Mouse (Mus musculus): ENCODE data around the gene 1700016C15Rik.
A peak's percentile ranks its signal among the peaks of the same experiment; 100 is the strongest.

The 1700016C15Rik gene

GRCm38 (mm10) chr1:177717057-177717835, 12.4 kb upstream of the 1700016C15Rik start:
- DNase-seq (ENCODE audit: low spot score): no peak

DNA sequence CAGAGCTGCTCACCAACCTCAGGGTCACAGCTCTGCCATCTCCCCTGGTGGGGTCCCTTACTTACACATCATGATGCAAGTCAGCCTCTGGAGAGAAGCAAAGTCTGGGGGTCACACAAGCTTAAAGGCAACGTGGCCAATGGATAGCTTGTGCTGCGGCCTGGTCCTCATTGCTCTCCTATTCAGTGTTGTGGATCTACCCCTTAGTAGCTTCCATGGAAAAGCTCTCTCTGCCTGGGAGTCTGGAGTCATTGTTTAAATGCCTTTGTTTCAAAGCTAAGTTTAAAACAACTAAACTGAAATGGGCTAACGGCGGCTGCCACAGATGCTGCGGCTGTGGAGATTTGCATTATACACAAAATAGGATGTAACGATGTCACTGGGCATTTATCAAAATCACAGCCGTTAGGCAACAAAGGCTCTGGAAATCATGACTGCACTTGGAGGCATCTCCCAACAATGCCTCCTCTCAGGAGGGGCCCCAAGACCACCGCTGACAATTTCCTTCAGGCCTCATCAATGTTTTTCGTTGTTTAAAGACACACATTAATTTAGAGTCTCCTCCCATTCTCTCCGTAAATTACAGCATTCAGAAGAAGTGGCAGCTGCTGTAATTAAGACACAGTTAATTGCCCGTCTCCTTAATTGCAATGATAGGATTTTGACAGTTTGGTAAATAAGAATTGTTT, 11.1 kb upstream of the 1700016C15Rik start:
- DNase-seq (ENCODE audit: low spot score): no peak

DNA sequence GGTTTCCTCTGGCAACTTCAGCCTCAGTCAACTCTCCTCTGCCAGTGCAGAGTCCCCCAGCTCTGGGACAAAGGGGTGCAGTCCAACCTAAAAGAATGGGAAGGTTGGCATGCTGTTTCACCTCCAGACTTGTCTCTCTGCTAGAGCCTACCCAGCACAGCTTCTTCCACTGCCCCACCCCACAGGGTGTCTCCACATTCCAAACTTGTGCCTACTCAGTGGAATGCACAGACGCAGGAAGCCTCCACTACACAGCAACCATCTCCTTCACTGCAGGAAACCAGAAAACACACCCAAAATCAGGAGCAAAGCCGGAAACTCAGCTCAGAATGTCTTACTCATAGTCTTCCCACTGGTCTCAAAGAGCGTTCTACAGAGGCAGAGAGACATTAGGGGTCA, 10.6 kb upstream of the 1700016C15Rik start:
- no peak for DNase-seq (ENCODE audit: low spot score)

DNA sequence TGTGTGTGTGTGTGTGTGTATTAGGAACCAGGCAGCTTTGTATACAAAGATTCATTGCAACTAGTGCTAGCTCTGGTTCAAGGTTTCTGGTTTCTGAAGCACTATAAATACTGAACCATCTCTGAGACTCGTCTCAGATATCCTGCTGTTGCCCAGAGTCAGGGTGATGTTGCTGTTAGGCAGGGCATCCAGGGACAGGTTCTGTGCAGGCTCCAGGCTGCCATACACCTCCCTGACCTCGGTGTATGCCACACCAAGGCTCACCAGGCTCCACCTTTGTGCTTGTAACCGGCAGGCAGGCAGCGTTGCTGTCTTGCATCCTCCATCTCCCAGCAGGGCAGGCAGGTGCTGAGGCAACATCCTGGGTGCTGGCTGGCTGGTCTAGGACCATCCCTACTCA, 5.8 kb upstream of the 1700016C15Rik start:
- DNase-seq (ENCODE audit: low spot score): no peak

DNA sequence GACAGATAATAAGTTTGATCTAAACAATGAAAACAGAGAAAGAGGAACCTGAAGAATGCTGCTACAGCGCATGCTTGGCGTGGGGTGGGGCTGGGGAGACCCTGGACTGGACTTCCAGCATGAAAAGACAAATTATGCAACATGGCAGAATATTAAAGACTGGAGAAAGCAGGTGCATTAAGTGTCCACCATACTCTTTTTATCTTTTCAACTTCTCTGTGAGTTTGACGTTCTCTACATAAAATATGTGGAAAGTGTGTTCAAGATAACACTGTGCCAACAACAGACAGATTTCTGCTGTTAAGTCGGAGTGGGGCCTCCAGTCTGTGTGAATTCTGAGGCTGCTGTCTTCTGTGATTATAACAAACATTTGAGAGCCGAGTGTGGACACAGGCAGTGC, 2.7 kb upstream of the 1700016C15Rik start:
- DNase-seq (ENCODE audit: low spot score): no peak

DNA sequence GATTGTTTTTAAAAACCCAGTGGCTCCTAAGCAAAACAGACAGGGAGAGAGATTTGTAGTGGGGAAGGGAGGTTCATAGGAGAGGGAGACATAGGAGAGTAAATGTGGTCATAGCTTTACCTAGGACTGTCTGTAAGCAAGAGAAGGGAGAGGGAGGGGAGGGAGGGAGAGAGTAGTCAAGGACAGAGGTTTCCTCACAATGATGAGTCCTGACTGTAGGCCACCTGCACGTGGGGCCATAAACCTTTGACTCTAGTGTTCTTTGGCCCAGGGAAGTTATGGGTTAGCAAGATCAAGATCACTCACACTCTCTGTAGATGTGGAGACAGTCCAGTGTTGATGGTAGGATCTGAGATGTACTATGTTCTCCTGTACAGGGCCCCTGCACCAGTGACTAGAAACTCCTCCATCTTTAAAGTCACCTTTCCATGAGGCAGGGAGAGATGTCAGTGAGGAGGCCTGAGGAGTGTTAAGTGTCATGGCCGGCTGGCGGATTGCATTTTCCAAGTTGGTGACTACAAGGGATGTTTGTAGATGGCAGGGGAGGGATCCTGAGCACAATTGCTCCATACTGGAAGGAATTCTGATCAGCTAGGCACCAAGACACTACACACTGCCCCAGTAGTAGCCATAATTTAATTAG, 1.6 kb upstream of the 1700016C15Rik start:
- no peak for DNase-seq (ENCODE audit: low spot score)

- DNase-seq (ENCODE audit: low spot score): no peak
These were observed 2.4 kb downstream of the 1700016C15Rik start for GRCm38 (mm10) chr1:177731973-177732372.

- DNase-seq (ENCODE audit: low spot score): no peak
These were observed 8.0 kb downstream of the 1700016C15Rik start for GRCm38 (mm10) chr1:177737505-177738105.

DNA sequence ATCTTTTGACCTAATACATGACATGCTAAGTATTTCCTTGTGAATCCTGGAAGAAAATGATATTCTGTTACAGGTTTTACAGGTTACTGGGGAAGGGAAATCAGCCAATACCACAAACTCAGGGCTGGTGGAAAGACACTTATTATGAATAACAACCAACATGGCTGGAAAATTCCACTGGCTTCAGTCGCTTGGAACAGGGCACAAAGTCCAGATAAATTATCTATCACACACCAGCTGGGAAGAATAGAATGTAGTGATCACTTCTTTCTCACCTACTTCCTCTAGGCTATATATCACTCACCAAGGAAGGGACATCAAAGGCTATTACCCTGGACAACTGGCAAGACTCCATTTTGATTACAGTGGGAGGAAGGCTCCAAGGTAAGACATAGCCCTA, 11.1 kb downstream of the 1700016C15Rik start:
- DNase-seq (ENCODE audit: low spot score): no peak

DNA sequence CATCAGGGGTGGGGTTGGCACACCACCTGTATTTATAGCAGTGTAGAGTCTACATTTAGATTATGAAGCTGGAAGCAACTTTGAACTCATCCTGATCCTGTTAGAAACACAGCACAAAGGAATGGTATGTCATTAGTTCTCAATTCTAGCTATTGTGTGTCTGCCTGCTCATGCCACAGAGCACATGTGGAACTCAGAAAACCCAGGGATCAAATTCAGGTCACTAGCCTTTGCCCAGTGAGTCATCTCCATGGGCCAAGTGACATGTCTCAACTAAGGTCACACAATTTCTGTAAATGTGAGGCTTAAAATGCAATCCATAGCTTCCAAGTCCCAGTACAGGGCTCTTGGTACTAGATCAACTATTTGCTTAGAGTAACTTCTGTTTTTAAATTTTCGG, 12.5 kb downstream of the 1700016C15Rik start:
- no peak for DNase-seq (ENCODE audit: low spot score)

DNA sequence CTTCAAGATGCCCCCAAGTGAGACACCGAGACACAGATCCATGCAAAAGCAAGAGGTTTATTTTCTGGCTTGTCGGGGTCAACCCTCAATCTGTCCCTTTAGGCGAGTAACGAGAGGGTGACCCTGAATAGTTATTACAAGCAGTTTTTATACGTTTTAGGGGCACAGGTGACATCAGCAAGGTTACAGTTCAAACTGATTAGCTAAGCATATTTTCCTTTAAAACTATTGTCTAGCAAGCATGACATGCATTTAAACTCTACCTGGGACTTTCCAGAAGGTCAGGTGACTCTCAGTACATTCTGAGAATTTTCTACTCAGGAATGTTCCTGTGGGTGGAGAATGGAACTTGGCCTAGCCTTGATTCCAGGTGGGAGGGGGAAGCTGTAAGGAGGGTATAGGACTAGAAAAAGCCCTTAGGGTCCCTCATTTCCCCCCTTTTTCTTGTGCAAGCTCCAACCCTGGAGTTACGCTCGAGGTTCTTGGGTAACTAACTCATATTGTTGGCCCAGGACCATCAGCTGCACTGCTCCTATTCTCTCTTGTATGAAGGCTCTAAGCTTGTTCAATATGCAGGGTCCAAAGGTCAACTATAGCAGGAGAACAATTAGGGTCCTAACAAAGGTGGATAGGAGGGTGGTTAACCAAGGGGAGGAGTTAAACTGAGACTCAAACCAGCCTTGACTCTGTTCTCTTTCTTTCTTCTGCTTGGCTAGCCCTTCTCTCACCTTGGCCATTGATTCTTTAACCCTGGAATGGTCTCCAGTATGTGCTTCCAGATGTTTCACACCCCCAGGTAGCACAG, 15.1 kb downstream of the 1700016C15Rik start:
- no peak for DNase-seq (ENCODE audit: low spot score)

DNA sequence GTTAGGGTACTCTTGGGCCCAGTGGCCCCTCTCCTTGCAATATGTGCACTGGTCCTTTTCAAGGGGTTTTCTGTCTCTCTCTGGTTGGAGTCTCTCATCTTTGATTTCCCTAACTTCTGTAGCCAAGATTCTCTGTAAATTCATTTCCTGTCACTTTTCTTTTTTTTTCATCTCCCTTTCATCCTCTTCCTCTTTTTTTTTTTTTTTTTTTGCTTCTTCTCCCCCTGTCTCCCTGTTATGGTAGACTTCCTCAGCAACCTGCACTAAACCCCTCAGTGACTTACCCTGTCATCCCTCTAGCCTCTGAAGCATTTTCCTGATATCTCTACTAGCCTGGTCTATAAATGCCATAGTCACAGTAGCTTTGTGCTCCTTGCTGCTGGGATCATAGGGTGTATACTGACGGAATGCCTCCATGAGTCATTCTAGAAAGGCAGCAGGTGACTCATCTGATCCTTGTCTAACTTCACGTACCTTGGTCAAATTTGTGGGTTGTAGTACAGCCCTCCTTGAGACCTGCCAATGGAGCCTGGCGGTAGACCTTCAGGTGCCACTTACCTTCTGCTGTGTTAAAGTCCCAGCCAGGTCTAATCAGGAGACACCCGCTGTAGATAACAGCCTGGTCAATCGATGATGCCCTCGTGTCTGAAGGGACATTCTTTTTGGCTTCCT, 18.4 kb downstream of the 1700016C15Rik start:
- no peak for DNase-seq (ENCODE audit: low spot score)

- no peak for DNase-seq (ENCODE audit: low spot score)
These were observed 23.9 kb downstream of the 1700016C15Rik start for GRCm38 (mm10) chr1:177753496-177753895.

DNA sequence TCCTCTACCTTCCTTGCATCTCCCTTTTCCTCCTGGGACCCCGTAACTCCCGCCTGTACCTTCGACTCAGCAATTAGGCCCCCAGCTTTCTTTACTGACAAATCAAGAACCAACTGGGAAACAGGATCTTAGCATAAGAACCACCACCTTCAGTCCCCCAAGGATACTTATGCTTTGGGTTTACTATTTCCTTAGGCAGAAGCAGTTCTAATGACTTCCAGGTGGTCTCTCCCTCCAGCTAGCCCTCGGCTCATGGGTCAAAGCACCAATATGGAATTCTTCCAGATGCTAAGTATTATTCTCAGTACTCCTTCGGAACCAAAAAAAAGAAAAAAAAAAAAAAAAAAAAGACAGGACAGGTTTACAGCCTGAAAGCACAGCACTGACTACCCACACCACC, 27.6 kb downstream of the 1700016C15Rik start:
- DNase-seq (ENCODE audit: low spot score): peak; percentile 33

GRCm38 (mm10) chr1:177768931-177769330, 39.3 kb downstream of the 1700016C15Rik start:
- DNase-seq (ENCODE audit: low spot score): no peak

DNA sequence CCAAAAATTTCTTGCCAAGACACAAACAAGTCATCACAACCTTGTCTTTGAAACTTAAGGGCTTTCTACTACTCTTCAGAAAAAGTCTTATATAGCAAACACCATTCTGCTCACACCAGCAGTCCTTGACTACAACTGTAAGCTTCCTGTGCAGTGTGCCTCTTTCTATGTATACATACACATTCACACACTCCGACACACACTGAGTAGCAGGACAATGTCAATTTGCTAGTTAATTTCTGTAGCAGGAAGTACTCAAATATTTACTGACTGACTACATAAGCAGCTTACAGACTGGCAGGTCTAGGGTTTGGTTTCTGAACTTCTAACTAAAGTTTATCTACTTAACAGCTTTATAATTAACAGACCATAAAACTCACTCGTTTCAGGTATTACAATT, 47.8 kb downstream of the 1700016C15Rik start:
- no peak for DNase-seq (ENCODE audit: low spot score)

DNA sequence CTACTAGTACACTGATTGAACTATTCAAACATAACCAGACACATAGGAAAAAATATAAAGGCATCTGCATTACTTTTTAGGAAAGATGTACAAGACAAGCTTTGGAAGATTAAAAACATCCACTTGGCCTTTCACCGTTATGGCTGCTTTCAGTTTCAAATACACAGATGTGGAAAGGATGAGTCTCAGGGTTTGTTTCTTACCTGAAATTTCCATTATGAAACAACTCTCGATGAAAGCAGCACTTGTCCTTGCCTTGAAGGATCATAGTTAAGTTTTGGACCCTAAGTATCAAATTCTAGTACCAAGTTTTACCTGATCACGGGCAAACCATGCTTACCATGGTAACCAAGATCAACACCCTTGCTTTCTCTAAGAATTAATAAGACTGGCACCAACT, 63.2 kb downstream of the 1700016C15Rik start:
- DNase-seq (ENCODE audit: low spot score): no peak

- peak; percentile 26 for DNase-seq (ENCODE audit: low spot score)
These were observed 65.3 kb downstream of the 1700016C15Rik start for GRCm38 (mm10) chr1:177794866-177795265.

DNA sequence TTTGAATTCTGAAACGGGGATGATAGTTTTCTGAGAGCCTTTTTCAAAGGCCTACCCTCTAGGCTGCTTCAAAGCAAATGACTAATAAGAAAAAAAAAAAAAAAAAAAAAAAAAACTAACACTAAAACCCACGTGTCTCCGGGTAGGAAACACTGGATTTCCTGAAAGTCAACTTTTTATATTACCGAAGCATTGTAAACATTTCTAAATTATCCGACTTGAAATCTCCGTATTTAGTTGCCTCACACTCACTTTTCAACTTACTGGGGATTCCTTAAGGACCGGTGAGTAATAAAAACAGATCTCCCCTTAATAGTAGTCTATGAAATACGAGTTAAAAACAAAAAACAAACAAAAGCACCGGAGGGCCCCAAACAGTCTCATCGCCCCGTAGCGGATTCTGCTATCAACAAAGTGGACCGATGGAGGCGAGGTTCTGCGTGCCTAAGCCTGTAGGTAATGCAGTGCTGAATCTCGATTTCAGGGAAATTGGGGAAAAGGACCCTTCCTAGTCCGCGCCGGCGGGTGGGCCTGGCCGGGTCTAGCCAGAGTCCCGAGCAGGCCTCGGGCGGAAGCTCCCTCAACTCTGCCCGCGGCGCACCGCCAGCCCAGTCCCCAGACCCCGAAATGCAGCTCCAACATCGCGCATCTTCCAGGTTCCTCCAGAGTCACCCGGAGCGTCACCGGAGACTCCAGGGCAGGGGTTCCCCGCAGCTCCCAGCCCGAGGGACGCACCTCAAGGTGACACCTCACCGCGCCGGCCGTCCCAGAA, 66.0 kb downstream of the 1700016C15Rik start:
- peak; percentile 75 for DNase-seq (ENCODE audit: low spot score)

- peak; percentile 99 for DNase-seq (ENCODE audit: low spot score)
These were observed 66.8 kb downstream of the 1700016C15Rik start, which contains the start of gene Adss for GRCm38 (mm10) chr1:177796193-177796939. Gene Adss, minus strand, starts transcription at chr1:177796511.

All from embryo, embryonic 10.5 days (tissue).